Mouse (Mus musculus): ENCODE data around the gene Jph2.
"Not testable (repeated sequence)": the region's sequence is repeated elsewhere in the genome, so short reads cannot be mapped to it uniquely, and the experiment has no call there.

Jph2 gene

GRCm38 (mm10) chr2:163397905-163398304 is at the start of gene Jph2:
TSS of gene Jph2 (minus strand) at chr2:163397993.
- no peak for DNase-seq

GRCm38 (mm10) chr2:163447375-163447774 is 49.6 kb upstream of the Jph2 start:
- DNase-seq: no peak

DNA sequence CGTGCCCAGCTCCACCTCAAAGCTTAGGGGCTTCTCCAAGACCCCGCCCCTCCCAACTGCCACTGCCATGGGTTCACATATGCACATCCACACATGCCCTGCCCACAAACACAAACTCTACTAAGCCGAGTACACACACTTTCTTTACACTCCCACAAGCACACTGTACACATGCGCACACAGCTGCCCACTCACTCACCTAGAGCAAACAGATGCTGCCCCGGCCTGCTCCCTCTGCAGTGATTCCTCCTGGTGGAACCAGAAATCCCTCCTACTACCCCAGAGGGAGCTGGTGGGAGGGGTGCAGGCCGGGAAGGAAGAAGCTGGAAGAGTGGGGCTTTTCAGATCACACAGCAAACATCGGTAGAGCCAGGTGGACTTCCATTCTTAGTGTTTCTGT is 46.2 kb upstream of the Jph2 start:
- no peak for DNase-seq

DNA sequence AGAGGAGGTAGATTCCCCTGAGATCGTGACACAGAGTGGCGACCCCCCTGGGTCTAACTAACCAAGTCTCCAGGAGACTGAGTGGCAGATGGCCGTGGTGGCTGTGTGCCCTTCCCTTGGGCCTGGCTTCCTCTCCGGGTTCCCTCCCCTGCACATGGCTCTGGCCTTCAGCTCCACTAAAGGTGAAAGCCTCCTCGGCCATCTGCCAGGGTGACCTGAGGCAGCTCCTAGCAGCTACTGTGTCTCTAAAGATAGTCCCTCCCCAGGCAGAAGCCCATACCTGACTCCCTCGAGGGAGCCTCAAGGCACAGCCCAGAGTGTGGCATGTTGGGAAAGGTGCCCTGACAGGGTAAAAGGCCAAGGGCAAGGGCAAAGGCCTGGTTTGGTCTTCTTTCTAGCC is 45.8 kb upstream of the Jph2 start:
- DNase-seq: no peak

DNA sequence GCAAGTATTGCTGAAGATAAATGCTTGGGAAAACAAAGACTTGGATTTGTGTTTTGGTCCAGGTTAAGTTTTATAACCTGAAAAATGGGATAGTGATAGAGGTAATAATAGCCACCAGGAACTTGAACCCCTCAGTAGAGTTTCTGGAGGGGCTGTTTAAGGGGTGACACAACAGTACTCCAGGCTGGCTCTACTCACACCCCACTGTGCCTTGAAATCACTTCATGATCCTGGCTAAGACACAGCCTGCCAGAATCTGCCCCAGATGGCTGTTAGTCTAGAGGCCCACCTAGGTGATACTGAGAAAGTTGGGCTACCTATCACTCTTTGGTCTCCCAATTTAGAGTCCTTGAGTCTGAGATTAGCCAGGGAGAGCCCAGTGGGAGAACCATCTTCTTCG is 41.7 kb upstream of the Jph2 start:
- DNase-seq: no peak

GRCm38 (mm10) chr2:163438619-163439451 is 41.0 kb upstream of the Jph2 start:
- DNase-seq: no peak

- DNase-seq: no peak
Observed at GRCm38 (mm10) chr2:163438246-163438618, 40.4 kb upstream of the Jph2 start, which contains the start of gene Gdap1l1. TSS of gene Gdap1l1 (plus strand) at chr2:163438476.

- DNase-seq: no peak
Observed at GRCm38 (mm10) chr2:163437800-163438199, 40.0 kb upstream of the Jph2 start.

DNA sequence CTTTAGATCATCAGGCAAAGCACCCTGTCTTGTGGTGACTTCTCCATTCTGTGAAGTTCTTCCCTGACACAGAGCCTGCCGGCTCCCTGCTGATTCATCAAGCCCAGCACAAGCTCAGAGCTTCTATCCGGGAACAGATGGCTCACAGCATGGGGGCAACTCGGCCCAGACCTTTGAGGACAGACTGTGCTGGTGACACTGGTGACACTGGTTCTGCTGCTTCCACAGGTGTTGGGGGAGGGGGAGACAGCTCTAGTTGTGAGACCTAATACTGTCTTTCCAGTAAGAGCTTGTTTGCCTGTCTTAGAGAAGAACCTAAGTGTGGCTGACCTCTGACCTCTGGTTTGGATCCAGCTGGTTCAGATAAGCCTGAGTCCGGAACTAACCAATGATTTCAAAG is 36.2 kb upstream of the Jph2 start:
- DNase-seq: no peak

DNA sequence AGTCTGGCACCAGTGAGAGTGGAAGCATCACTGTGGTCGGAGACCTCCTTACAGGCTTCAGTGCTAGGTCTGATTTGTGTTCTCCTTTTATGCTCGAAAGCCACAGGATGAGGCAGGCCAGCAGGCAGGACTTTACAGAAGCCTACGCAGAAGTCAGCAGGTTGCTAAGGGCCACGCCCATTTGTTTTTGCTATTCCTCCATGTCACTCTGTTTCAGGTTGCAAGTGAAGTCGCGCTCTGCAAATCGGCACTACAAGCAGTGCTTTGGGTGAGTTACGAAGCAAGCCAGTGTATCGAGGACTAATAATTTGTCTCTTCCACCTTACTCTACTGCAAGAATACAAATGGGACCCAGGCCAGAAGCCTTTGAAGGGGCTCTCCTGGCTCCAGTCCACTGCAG is 33.5 kb upstream of the Jph2 start:
- no peak for DNase-seq

DNA sequence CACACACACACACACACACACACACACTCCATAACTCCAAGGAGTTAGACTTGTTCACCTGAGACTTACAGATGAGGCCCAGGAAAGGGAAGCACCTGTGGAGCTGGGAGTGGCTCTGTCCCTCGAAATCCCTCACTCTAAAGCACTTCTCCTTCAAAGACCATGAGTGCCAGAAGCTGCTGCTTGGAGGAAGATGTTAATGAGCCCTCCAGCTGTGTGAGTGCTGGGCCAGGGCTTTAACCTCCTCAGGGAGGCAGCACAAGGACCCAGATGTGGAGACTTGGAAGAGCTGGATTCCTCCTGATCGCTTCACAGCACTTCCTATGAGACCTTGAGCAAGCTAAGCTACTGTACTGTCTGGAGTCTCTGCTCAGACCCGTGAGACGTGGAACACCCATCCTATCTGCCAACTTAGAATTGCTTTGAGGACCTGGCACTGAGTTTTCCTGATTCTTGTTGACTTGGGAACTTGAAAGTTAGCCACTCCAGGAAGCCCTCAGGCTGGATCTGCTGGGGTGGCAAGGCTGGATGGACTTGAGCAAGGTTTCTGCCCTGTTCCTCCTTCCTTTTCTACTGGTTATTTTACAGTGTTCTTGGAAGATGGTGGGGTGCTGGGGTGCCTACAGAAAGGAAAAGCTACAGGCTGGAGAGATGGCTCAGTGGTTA is 30.7 kb upstream of the Jph2 start:
- DNase-seq: no peak

DNA sequence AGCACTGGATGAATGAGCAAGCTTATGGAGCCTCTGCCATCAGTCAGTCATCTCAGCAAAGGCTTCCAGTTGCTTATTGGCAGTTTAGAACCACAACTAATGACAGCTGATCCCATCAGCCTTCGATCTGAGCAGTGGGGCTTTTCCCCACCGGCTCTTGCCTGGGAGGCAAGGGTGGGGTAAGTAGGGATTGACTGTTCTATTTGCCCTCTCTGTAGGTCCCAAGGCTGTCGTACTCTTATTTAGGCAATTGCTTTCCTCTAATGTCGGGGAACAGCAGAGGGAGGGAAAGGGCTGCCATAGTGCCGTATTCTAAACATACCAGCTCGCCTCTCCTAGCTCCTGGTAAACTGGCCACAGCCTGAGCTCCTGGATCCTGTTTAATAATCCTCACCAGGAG is 26.8 kb upstream of the Jph2 start, which contains the start of gene Oser1:
Gene Oser1, minus strand, starts transcription at position 101 of the 400 bp plus-strand sequence.
- no peak for DNase-seq

DNA sequence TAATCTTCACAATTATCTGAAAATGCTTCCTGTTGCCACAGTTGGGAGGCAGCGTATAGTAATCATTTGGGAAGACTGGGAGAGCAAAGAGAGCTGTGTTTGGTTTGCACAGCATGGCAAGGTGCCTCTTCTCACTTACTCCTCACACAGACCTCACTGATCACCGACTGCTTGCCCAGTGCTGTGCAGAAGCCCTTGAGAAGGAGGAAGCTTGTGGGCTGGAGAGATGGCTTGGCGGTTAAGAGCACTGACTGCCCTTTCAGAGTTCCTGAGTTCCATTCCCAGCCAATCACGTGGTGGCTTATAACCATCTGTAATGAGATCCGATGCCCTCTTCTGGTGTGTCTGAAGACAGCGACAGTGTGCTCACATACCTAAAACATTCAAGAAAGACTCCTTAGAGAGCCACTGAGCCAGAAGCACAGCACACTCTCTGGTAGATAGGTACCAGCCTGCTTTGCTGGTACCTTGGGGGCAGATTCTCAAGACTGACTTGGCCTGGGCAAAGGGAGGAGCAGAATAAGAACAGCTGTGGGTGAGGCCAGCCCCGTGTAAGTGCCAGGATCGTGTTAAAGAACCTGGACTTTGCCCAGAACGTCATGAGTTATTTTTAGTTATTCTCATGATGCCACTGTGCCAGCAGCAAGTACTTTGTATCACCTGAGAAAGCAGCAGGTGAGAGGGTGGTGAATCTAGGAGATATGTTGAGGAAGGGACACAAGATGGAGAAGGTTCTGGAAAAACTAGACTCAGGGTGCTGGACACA is 25.3 kb upstream of the Jph2 start:
- DNase-seq: no peak

GRCm38 (mm10) chr2:163420366-163420886 is 22.6 kb upstream of the Jph2 start:
- no peak for DNase-seq

- peak; percentile 99 to 100 for DNase-seq
Observed at GRCm38 (mm10) chr2:163419346-163420045, 21.7 kb upstream of the Jph2 start.

- no peak for DNase-seq
Observed at GRCm38 (mm10) chr2:163418841-163419345, 21.1 kb upstream of the Jph2 start.

- DNase-seq: no peak
Observed at GRCm38 (mm10) chr2:163417830-163418229, 20.0 kb upstream of the Jph2 start.

GRCm38 (mm10) chr2:163417026-163417425 is 19.2 kb upstream of the Jph2 start:
- no peak for DNase-seq

GRCm38 (mm10) chr2:163412846-163413590 is 15.2 kb upstream of the Jph2 start:
- no peak for DNase-seq

DNA sequence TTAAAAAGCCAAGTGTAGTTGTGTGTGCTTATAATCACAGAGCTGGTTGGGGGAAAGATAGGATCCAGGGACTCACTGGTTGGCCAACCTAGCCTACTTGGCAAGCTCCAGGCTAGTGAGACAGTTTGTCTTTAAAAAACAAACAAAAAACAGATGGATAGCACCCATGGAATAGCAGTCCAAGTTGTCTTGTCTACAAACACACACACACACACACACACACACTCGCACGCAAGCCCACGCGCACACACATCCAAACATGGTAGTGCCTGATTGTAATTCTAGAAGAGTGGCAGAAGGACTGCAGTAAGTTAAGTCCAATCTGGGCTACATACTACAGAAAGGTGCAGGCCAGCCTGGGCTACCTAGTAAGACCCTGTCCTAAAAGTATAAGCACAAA is 14.6 kb upstream of the Jph2 start:
- DNase-seq: no peak

GRCm38 (mm10) chr2:163411840-163412239 is 14.0 kb upstream of the Jph2 start:
- DNase-seq: no peak

GRCm38 (mm10) chr2:163411344-163411743 is 13.6 kb upstream of the Jph2 start:
- not testable (repeated sequence) for DNase-seq
